Mouse (Mus musculus): ENCODE results near the gene Fpr-rs4.
"Not testable (repeated sequence)": the region's sequence is repeated elsewhere in the genome, so short reads cannot be mapped to it uniquely, and the experiment has no call there.

Fpr-rs4 gene

GRCm38 (mm10) chr17:18021433-18021832, at the start of gene Fpr-rs4:
Gene Fpr-rs4, plus strand, starts transcription at chr17:18021733.
- no peak for DNase-seq (ENCODE audit: low read depth, low spot score)

DNA sequence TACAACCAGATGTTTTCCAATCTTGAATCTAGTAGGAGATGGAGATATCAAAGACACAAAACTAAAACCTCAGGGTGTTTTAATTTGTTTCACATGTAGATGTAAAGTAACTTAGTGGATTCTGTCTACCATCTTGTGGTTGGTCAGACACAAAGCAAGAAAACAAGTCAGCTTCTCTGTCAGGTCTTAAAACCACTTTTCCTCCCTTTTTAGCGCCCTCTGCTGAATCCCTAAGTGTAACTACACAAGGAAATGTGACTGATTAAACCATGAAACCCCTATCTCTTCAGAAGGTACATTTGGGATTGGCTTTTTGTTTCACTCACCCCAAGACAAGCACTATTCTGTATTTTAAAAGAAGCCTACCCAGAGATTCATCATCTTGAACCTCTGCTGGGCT, 48.1 kb upstream of the Fpr-rs4 start:
- DNase-seq (ENCODE audit: low read depth, low spot score): no peak

DNA sequence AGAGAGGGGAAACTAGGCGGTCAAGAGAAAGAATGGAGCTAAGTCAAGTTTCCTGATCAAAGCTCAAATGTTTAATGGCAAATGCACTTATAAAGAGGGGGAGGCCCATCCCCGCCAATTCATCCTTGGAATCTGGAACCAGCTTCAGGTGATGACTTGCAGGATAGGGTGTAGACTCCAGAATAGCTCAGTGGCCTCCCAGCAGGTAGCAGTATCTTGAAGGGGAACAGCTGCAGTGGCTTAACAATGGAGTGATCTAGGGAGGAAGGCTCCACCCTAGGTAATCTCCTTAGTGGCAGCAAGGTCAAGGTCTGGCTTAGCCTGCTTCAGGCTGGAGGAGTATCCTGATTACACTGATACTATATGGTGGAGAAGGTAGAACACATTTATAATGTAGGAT, 40.3 kb upstream of the Fpr-rs4 start:
- DNase-seq (ENCODE audit: low read depth, low spot score): not testable (repeated sequence)

DNA sequence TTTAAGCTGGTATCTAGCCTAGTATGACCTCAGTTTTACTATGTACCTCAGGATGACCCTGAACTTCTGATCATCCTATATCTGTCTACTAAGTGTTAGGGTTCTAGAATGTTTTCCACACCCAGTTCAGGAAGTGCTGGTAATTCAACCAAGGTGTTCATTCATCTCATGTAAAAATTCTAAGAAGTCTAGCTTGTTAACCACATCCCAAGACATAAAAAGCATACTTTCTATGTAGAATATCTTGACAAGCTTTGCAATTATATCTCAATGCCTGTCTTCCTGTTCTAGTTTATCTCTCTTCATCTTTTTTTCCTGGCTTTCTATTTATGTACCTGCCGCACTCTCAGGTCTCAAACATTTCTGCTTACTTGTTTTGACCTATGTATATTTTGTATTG, 16.8 kb upstream of the Fpr-rs4 start:
- DNase-seq (ENCODE audit: low read depth, low spot score): no peak

- no peak for DNase-seq (ENCODE audit: low read depth, low spot score)
Observed at GRCm38 (mm10) chr17:18049124-18049523, 27.6 kb downstream of the Fpr-rs4 start, which contains the start of gene Vmn2r124. Gene Vmn2r124, plus strand, starts transcription at chr17:18049424.

Data from retina, adult 2 months (tissue).